10 mouse cellular contexts compared by ENCODE assay signal in the genomic region with DNA sequence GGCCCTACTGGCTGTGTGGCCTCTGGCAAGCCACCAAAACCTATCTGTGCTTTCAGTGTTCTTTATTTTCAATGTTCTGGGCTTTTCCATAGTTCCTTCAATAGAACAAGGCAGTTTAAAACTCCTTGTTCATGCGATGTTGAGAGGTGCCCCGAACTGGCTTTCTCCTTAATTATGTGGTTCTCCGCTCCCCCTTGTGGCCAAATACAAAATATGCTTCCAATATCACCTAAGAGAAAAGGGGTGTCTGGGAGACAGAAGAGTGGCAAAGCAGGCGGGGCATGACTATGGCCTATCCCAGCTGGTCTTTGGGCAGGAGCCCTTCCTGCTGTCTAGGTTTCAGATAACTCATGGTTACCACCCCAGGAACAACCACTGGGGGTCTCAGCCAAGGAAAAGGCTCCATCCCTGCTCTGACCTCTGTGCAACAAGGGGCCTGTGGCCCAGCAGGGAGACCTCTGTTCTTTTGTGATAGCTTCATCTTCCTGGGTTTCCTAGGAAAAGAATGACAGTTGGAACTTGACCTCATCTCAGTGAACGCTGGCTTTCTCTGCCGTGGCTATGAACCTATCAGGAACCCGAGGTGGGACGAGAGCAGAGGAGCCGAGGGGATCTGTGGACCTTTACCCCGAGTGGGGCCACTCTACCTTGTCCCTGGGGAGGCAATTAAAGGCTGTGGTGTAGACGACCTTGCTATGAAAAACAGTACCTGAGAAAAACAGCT. TPM values are rescaled to one million over a fixed set of nuclear protein-coding genes. Genes with fewer than 3 reads are reported as not detected.
DNase-seq lines count a peak whose midpoint lies in the region; ATAC-seq and TF ChIP-seq lines count a peak whose summit lies in the region.
"Had no signal": no experiment of that assay in that cellular context is flagged by ENCODE, and none has a peak within 500 bp of the region (broad histone marks: within the 10 kb centered on the region; RNA-seq: fewer than 3 reads in every experiment).

No protein-coding gene starts in this region.

- H3K4me2 ChIP-seq in midbrain, embryonic 15.5 days = no peak overlapping the region

- 65% methylated on average over 11 of the region's 11 CpGs for WGBS in midbrain, embryonic 10.5 days
- 59% methylated on average over 11 of the region's 11 CpGs for WGBS in midbrain, embryonic 15.5 days

- H3K4me1 ChIP-seq in midbrain, embryonic 10.5 days = peaks cover 8% of the 10 kb centered on the region
- H3K4me1 ChIP-seq in midbrain, embryonic 15.5 days = no peaks in the 10 kb centered on the region

- H3K36me3 ChIP-seq in midbrain, embryonic 10.5 days = no peaks in the 10 kb centered on the region
- no peaks in the 10 kb centered on the region for H3K36me3 ChIP-seq in midbrain, embryonic 15.5 days (replicated peaks)

- ATAC-seq in midbrain, embryonic 15.5 days (replicated peaks) = no peak

- peak; percentile 59 for TF ChIP-seq CTCF in gastrocnemius, adult 2 months (IDR thresholded peaks at IDR 0.05)

- DNase-seq in gastrocnemius, adult 2 months = no peak
- DNase-seq in gastrocnemius, postnatal 4 days (ENCODE audit: low spot score in 2 of 2) = no peak
- peak; percentile 30 for DNase-seq in midbrain, embryonic 10.5 days (ENCODE audit: low spot score)
- DNase-seq in embryo, embryonic 10 days (ENCODE audit: low spot score) = peak; percentile 78
- peak; percentile 60 for DNase-seq in mesoderm, embryonic 11.5 days (ENCODE audit: low read depth, low spot score)
- DNase-seq in frontal cortex, postnatal 36 days (ENCODE audit: low spot score in 2 of 2) = no peak
- no peak for DNase-seq in right cerebral cortex, postnatal 4 days

- H3K4me3 ChIP-seq in gastrocnemius, adult 2 months = no peak overlapping the region
- H3K4me3 ChIP-seq in midbrain, embryonic 10.5 days = no peak overlapping the region
- no peak overlapping the region for H3K4me3 ChIP-seq in midbrain, embryonic 15.5 days

- no peaks in the 10 kb centered on the region for H3K27me3 ChIP-seq in midbrain, embryonic 10.5 days (ENCODE audit: low read depth, poor library complexity, severe bottlenecking)
- no peaks in the 10 kb centered on the region for H3K27me3 ChIP-seq in midbrain, embryonic 15.5 days (replicated peaks)

- no peaks in the 10 kb centered on the region for H3K9me3 ChIP-seq in midbrain, embryonic 10.5 days (replicated peaks)
- H3K9me3 ChIP-seq in midbrain, embryonic 15.5 days = no peaks in the 10 kb centered on the region

- H3K27ac ChIP-seq in gastrocnemius, adult 2 months = peak overlapping the region; percentile 66
- H3K27ac ChIP-seq in midbrain, embryonic 10.5 days (replicated peaks) = no peak overlapping the region
- H3K27ac ChIP-seq in midbrain, embryonic 15.5 days = no peak overlapping the region

- intact Hi-C loops in gastrocnemius, adult 2 months (cut with DNase I) = no loop called here

- H3K9ac ChIP-seq in midbrain, embryonic 15.5 days = no peak overlapping the region

RNA-seq across cellular contexts. Expression of a gene that starts 7.5 kb away (rescaled TPM):
- total RNA-seq in gastrocnemius, adult 2 months (2021) = under 1 TPM in 1 of 2 experiments, not detected in 1; 0.25 TPM
- under 1 TPM in 1 of 2 experiments, not detected in 1; 0.12 TPM for total RNA-seq in gastrocnemius, postnatal 4 days (2021)
- polyA plus RNA-seq in midbrain, embryonic 10.5 days (2016; fragmentation: Nextera tagmentation; extraction: Ambion mirVana) = not detected in 2 replicates
- 0.09 TPM in 1 of 2 replicates, not detected in the other for polyA plus RNA-seq in midbrain, embryonic 15.5 days (2015; fragmentation: Nextera tagmentation; extraction: Ambion mirVana)
- total RNA-seq: adrenal gland, postnatal 36 days; layer of hippocampus, postnatal 14 days had no signal

RNA-seq across cellular contexts. Expression of a gene that starts 41.3 kb away (rescaled TPM):
- 1 to 10 TPM; 3.7 to 4.6 TPM for total RNA-seq in gastrocnemius, adult 2 months (2021)
- total RNA-seq in gastrocnemius, postnatal 4 days (2021) = 10 to 100 TPM; 12.8 to 14.6 TPM
- 5.2 and 5.7 TPM in 2 replicates for polyA plus RNA-seq in midbrain, embryonic 10.5 days (2016; fragmentation: Nextera tagmentation; extraction: Ambion mirVana)
- 5.0 and 5.5 TPM in 2 replicates for polyA plus RNA-seq in midbrain, embryonic 15.5 days (2015; fragmentation: Nextera tagmentation; extraction: Ambion mirVana)

Comparison
In these comparisons a context has a peak if more than half of its experiments do, and no peak if none do; other contexts are left out.
1. DNase-seq: peak in midbrain, embryonic 10.5 days (single experiment), embryo, embryonic 10 days (single experiment) and mesoderm, embryonic 11.5 days (single experiment); none in gastrocnemius, adult 2 months (single experiment), gastrocnemius, postnatal 4 days (0 of 2), frontal cortex, postnatal 36 days (0 of 2) and right cerebral cortex, postnatal 4 days (single experiment).